Mouse (Mus musculus) ES-E14 (cell line): ENCODE measurements around the gene Trim33.

Experiments
- CHD2 ChIP-seq: IDR thresholded peaks from 2 replicates; pipeline ENCODE4 v1.6.1; 2014; ENCODE audit warnings: mild to moderate bottlenecking, low read depth, low read length, inconsistent platforms
- HCFC1 ChIP-seq: IDR thresholded peaks from 2 replicates; pipeline ENCODE4 v1.6.1; 2012; ENCODE audit warnings: low read length, inconsistent platforms, borderline replicate concordance; ENCODE audit not compliant: insufficient read depth
- ZC3H11A ChIP-seq: IDR thresholded peaks from 2 replicates; pipeline ENCODE4 v1.6.1; 2012; ENCODE audit warnings: low read depth, mild to moderate bottlenecking, inconsistent platforms, low read length, borderline replicate concordance

- no peak for TF ChIP-seq ZC3H11A
- no peak for TF ChIP-seq CHD2
- no peak for TF ChIP-seq HCFC1
Observed at GRCm38 (mm10) chr3:103262802-103263417, 16.2 kb upstream of the Trim33 start.
